8 mouse cellular contexts compared by ENCODE assay signal in the genomic region with DNA sequence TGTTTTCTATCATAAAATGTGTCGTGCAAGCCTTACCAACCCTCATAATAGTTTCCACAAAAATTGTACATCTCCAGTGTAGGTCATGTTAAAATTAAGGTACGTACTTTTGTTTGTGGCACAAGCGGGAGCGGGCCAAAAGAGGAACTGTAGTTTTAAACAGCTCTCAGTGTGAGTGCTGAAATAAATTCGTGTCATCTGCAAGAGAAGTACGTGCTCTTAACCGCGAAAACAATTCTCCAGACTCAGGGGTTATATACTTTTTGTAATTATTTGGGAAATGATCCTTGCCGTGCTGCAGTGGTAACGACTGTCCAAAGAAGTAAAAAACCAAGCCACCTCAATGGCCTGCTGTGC. TPM values are rescaled to one million over a fixed set of nuclear protein-coding genes. Genes with fewer than 3 reads are reported as not detected.
A peak's percentile ranks its signal among the peaks of the same experiment; 100 is the strongest.
DNase-seq lines count a peak whose midpoint lies in the region; ATAC-seq and TF ChIP-seq lines count a peak whose summit lies in the region.

No protein-coding gene starts in this region.

- no peaks in the 10 kb centered on the region for H3K9me3 ChIP-seq in hindbrain, embryonic 13.5 days
- H3K9me3 ChIP-seq in midbrain, embryonic 12.5 days = no peaks in the 10 kb centered on the region

- no peak for TF ChIP-seq CTCF in kidney, adult 2 months (conservative IDR thresholded peaks at IDR 0.05; ENCODE audit: insufficient read depth, insufficient read length, low read depth, low read length)
- no peak for TF ChIP-seq CTCF in bone marrow macrophage, adult 2 months (IDR thresholded peaks at IDR 0.05; ENCODE audit: low read depth, low read length)

- H3K27ac ChIP-seq in kidney, adult 2 months (ENCODE audit: insufficient read depth, low read depth, low read length) = no peak overlapping the region; the same call in 1 of the 2 replicates
- peak overlapping the region; percentile 86 for H3K27ac ChIP-seq in bone marrow macrophage, adult 2 months (ENCODE audit: insufficient read depth, low read depth, low read length)
- peak overlapping the region; percentile 77; the same call in 1 of the 2 replicates for H3K27ac ChIP-seq in hindbrain, embryonic 13.5 days
- peak overlapping the region; percentile 49; the same call in 1 of the 2 replicates for H3K27ac ChIP-seq in midbrain, embryonic 12.5 days (replicated peaks)

- WGBS in kidney, adult 2 months = 21% methylated on average over 10 of the region's 10 CpGs
- WGBS in hindbrain, embryonic 13.5 days = 24% methylated on average over 10 of the region's 10 CpGs
- WGBS in midbrain, embryonic 12.5 days = 33% methylated on average over 10 of the region's 10 CpGs

- H3K4me3 ChIP-seq in kidney, adult 2 months (ENCODE audit: insufficient read depth, low read depth, low read length) = peak overlapping the region; percentile 90
- peak overlapping the region; percentile 83 for H3K4me3 ChIP-seq in bone marrow macrophage, adult 2 months (ENCODE audit: insufficient read depth, low read length)
- H3K4me3 ChIP-seq in hindbrain, embryonic 13.5 days = peak overlapping the region; percentile 54
- peak overlapping the region; percentile 60 for H3K4me3 ChIP-seq in midbrain, embryonic 12.5 days

- no peaks in the 10 kb centered on the region; the same call in 1 of the 2 replicates for H3K36me3 ChIP-seq in kidney, adult 2 months (ENCODE audit: control insufficient read depth, insufficient read depth, low read length)
- peaks cover 12% of the 10 kb centered on the region for H3K36me3 ChIP-seq in hindbrain, embryonic 13.5 days
- 0 out of 2 replicates have a peak, but pooled peaks cover 4% of the 10 kb centered on the region for H3K36me3 ChIP-seq in midbrain, embryonic 12.5 days

- ATAC-seq in hindbrain, embryonic 13.5 days (ENCODE audit: low FRiP score) = peak; percentile 2; the same call in 1 of the 2 replicates
- ATAC-seq in midbrain, embryonic 12.5 days (ENCODE audit: low FRiP score, low read depth) = no peak

- peak overlapping the region; percentile 66 for H3K4me2 ChIP-seq in hindbrain, embryonic 13.5 days
- peak overlapping the region; percentile 63 for H3K4me2 ChIP-seq in midbrain, embryonic 12.5 days (replicated peaks)

- H3K4me1 ChIP-seq in kidney, adult 2 months (ENCODE audit: control insufficient read depth, insufficient read depth, low read length) = peaks cover 2% of the 10 kb centered on the region; the same call in 1 of the 2 replicates
- H3K4me1 ChIP-seq in bone marrow macrophage, adult 2 months (ENCODE audit: control insufficient read depth, insufficient read depth, low read length) = peaks cover 7% of the 10 kb centered on the region
- peaks cover 12% of the 10 kb centered on the region; the same call in 1 of the 2 replicates for H3K4me1 ChIP-seq in hindbrain, embryonic 13.5 days (replicated peaks)
- 0 out of 2 replicates have a peak, but pooled peaks cover 4% of the 10 kb centered on the region for H3K4me1 ChIP-seq in midbrain, embryonic 12.5 days

- TF ChIP-seq POLR2A in kidney, adult 2 months (IDR thresholded peaks at IDR 0.05; ENCODE audit: low read depth, low read length) = no peak
- no peak for TF ChIP-seq POLR2A in bone marrow macrophage, adult 2 months (IDR thresholded peaks at IDR 0.05; ENCODE audit: borderline replicate concordance, low read depth, low read length)

- H3K9ac ChIP-seq in hindbrain, embryonic 13.5 days = peak overlapping the region; percentile 76
- H3K9ac ChIP-seq in midbrain, embryonic 12.5 days (replicated peaks) = peak overlapping the region; percentile 56

- DNase-seq in kidney, adult 2 months = no peak
- no peak for DNase-seq in kidney, adult 18-20 months
- no peak for DNase-seq in cerebellum, postnatal 10 days
- no peak for DNase-seq in left cerebral cortex, adult 9 months (ENCODE audit: low spot score in 2 of 2)
- no peak for DNase-seq in right cerebral cortex, postnatal 14 days

- no peaks in the 10 kb centered on the region for H3K27me3 ChIP-seq in kidney, adult 2 months (replicated peaks; ENCODE audit: control insufficient read depth, insufficient read depth, low read length)
- no peaks in the 10 kb centered on the region for H3K27me3 ChIP-seq in hindbrain, embryonic 13.5 days
- H3K27me3 ChIP-seq in midbrain, embryonic 12.5 days = no peaks in the 10 kb centered on the region

RNA-seq across cellular contexts. Expression of gene Prorsd1, which starts 0.5 kb away (rescaled TPM):
- polyA plus RNA-seq in kidney, adult 2 months (2012; rRNA removed) = 4.2 and 7.8 TPM in 2 replicates
- polyA plus RNA-seq in bone marrow macrophage, adult 2 months (2012; ENCODE audit: insufficient read depth, insufficient read length, missing spikeins) = 59.9 and 70.2 TPM in 2 replicates
- polyA plus RNA-seq in hindbrain, embryonic 13.5 days (2015; fragmentation: Nextera tagmentation; extraction: Ambion mirVana) = 13.7 and 15.8 TPM in 2 replicates
- polyA plus RNA-seq in midbrain, embryonic 12.5 days (2016; fragmentation: Nextera tagmentation; extraction: Ambion mirVana) = 15.6 and 16.1 TPM in 2 replicates

RNA-seq across cellular contexts. Expression of gene Mtif2, which starts 11.9 kb away (rescaled TPM):
- polyA plus RNA-seq in kidney, adult 2 months (2012; rRNA removed) = 10.5 and 13.6 TPM in 2 replicates
- 28.1 and 29.9 TPM in 2 replicates for polyA plus RNA-seq in bone marrow macrophage, adult 2 months (2012; ENCODE audit: insufficient read depth, insufficient read length, missing spikeins)
- polyA plus RNA-seq in hindbrain, embryonic 13.5 days (2015; fragmentation: Nextera tagmentation; extraction: Ambion mirVana) = 54.5 and 59.4 TPM in 2 replicates
- polyA plus RNA-seq in midbrain, embryonic 12.5 days (2016; fragmentation: Nextera tagmentation; extraction: Ambion mirVana) = 48.7 and 56.2 TPM in 2 replicates

RNA-seq across cellular contexts. Expression of gene Clhc1, which starts 33.4 kb away (rescaled TPM):
- 0.22 TPM in 1 of 2 replicates, not detected in the other for polyA plus RNA-seq in kidney, adult 2 months (2012; rRNA removed)
- 1.2 TPM in 1 of 2 replicates, not detected in the other for polyA plus RNA-seq in bone marrow macrophage, adult 2 months (2012; ENCODE audit: insufficient read depth, insufficient read length, missing spikeins)
- 0.09 TPM in 1 of 2 replicates, not detected in the other for polyA plus RNA-seq in hindbrain, embryonic 13.5 days (2015; fragmentation: Nextera tagmentation; extraction: Ambion mirVana)
- 0.08 and 0.38 TPM in 2 replicates for polyA plus RNA-seq in midbrain, embryonic 12.5 days (2016; fragmentation: Nextera tagmentation; extraction: Ambion mirVana)

RNA-seq across cellular contexts. Expression of gene Rps27a, which starts 33.6 kb away (rescaled TPM):
- 104 and 156 TPM in 2 replicates for polyA plus RNA-seq in kidney, adult 2 months (2012; rRNA removed)
- polyA plus RNA-seq in bone marrow macrophage, adult 2 months (2012; ENCODE audit: insufficient read depth, insufficient read length, missing spikeins) = 2,179 and 2,314 TPM in 2 replicates
- polyA plus RNA-seq in hindbrain, embryonic 13.5 days (2015; fragmentation: Nextera tagmentation; extraction: Ambion mirVana) = 682 and 707 TPM in 2 replicates
- polyA plus RNA-seq in midbrain, embryonic 12.5 days (2016; fragmentation: Nextera tagmentation; extraction: Ambion mirVana) = 705 and 748 TPM in 2 replicates
